Comparison of ENCODE assay signal across 9 mouse cellular contexts in genomic region chr11:5954965-5955504, GRCm38 (mm10). TPM values are rescaled to one million over a fixed set of nuclear protein-coding genes. Genes with fewer than 3 reads are reported as not detected.
A peak's percentile ranks its signal among the peaks of the same experiment; 100 is the strongest.
DNase-seq lines count a peak whose midpoint lies in the region; ATAC-seq and TF ChIP-seq lines count a peak whose summit lies in the region.
"Had no signal": no experiment of that assay in that cellular context is flagged by ENCODE, and none has a peak within 500 bp of the region (broad histone marks: within the 10 kb centered on the region; RNA-seq: fewer than 3 reads in every experiment).

No protein-coding gene starts in this region.

- peak overlapping the region; percentile 97 for H3K27ac ChIP-seq in heart, adult 2 months
- H3K27ac ChIP-seq in MEL (ENCODE audit: control insufficient read depth, low read depth, low read length): peak overlapping the region; percentile 79
- peak overlapping the region; percentile 92 for H3K27ac ChIP-seq in lung, embryonic 14.5 days (ENCODE audit: low read depth)
- H3K27ac ChIP-seq in neural tube, embryonic 13.5 days (replicated peaks): peak overlapping the region; percentile 91

- TF ChIP-seq POLR2A in heart, adult 2 months (IDR thresholded peaks at IDR 0.05; ENCODE audit: insufficient read depth, low read depth, low read length): no peak
- no peak; a peak in 1 of 4 replicates for TF ChIP-seq POLR2A in MEL (IDR thresholded peaks at IDR 0.05; ENCODE audit: control insufficient read depth in 1 of 2, insufficient read depth in 1 of 2, low read depth in 1 of 2, low read length in 2 of 2, poor library complexity in 1 of 2)

- peak; percentile 65 for ATAC-seq in inflammation-experienced regulatory T-cells, adult 6 months
- ATAC-seq in lung, embryonic 14.5 days (ENCODE audit: insufficient read depth): peak; percentile 69
- peak; percentile 83 for ATAC-seq in neural tube, embryonic 13.5 days (ENCODE audit: low read depth)

- no peaks in the 10 kb centered on the region for H3K27me3 ChIP-seq in heart, adult 2 months (ENCODE audit: control insufficient read depth, insufficient read depth, low read length)
- H3K27me3 ChIP-seq in MEL (ENCODE audit: control insufficient read depth in 1 of 2, insufficient read depth in 2 of 2, low read length in 2 of 2): no peaks in the 10 kb centered on the region
- H3K27me3 ChIP-seq in lung, embryonic 14.5 days (ENCODE audit: insufficient read depth, low read length): no peaks in the 10 kb centered on the region
- no peaks in the 10 kb centered on the region for H3K27me3 ChIP-seq in neural tube, embryonic 13.5 days

- H3K4me1 ChIP-seq in heart, adult 2 months (ENCODE audit: control insufficient read depth, insufficient read depth, low read length): peaks cover 11% of the 10 kb centered on the region
- peaks cover 4 to 19% of the 10 kb centered on the region in 2 experiments for H3K4me1 ChIP-seq in MEL (ENCODE audit: control insufficient read depth in 1 of 2, insufficient read depth in 2 of 2, low read length in 2 of 2)
- H3K4me1 ChIP-seq in lung, embryonic 14.5 days (ENCODE audit: insufficient read depth): peaks cover 8% of the 10 kb centered on the region
- H3K4me1 ChIP-seq in neural tube, embryonic 13.5 days (replicated peaks): peaks cover 26% of the 10 kb centered on the region

- TF ChIP-seq RAD21 in MEL (IDR thresholded peaks at IDR 0.05; ENCODE audit: low read depth, low read length): no peak

- no peaks in the 10 kb centered on the region for H3K9me3 ChIP-seq in MEL (replicated peaks; ENCODE audit: insufficient read depth, low read length)
- no peaks in the 10 kb centered on the region for H3K9me3 ChIP-seq in lung, embryonic 14.5 days (ENCODE audit: low read depth, low read length)
- no peaks in the 10 kb centered on the region for H3K9me3 ChIP-seq in neural tube, embryonic 13.5 days

- H3K4me3 ChIP-seq in heart, adult 2 months: peak overlapping the region; percentile 83
- peak overlapping the region; percentile 79 to 81 for H3K4me3 ChIP-seq in MEL (ENCODE audit: control insufficient read depth in 1 of 2, insufficient read depth in 1 of 2, low read depth in 2 of 2, low read length in 2 of 2)
- peak overlapping the region; percentile 96 for H3K4me3 ChIP-seq in lung, embryonic 14.5 days (ENCODE audit: low read depth, low read length)
- peak overlapping the region; percentile 97 for H3K4me3 ChIP-seq in neural tube, embryonic 13.5 days

- H3K36me3 ChIP-seq in heart, adult 2 months (ENCODE audit: control insufficient read depth, insufficient read depth, low read length): peaks cover 5% of the 10 kb centered on the region; the same call in 1 of the 2 replicates
- peaks cover 2 to 12% of the 10 kb centered on the region in 2 experiments; a peak in 2 of 4 replicates for H3K36me3 ChIP-seq in MEL (ENCODE audit: control insufficient read depth in 1 of 2, insufficient read depth in 2 of 2, low read length in 2 of 2)
- peaks cover 7% of the 10 kb centered on the region; the same call in 1 of the 2 replicates for H3K36me3 ChIP-seq in lung, embryonic 14.5 days (ENCODE audit: insufficient read depth)
- peaks cover 10% of the 10 kb centered on the region for H3K36me3 ChIP-seq in neural tube, embryonic 13.5 days

- H3K9ac ChIP-seq in heart, adult 2 months (ENCODE audit: low read depth, low read length): peak overlapping the region; percentile 87
- peak overlapping the region; percentile 88 for H3K9ac ChIP-seq in MEL (ENCODE audit: control insufficient read depth, low read depth, low read length, poor library complexity, severe bottlenecking)
- H3K9ac ChIP-seq in lung, embryonic 14.5 days: peak overlapping the region; percentile 91
- H3K9ac ChIP-seq in neural tube, embryonic 13.5 days: peak overlapping the region; percentile 93

- WGBS in heart, adult 2 months: 2% methylated on average over 7 of the region's 7 CpGs
- WGBS in lung, embryonic 14.5 days: 3% methylated on average over 7 of the region's 7 CpGs
- WGBS in neural tube, embryonic 13.5 days: 7% methylated on average over 7 of the region's 7 CpGs

- TF ChIP-seq CTCF in heart, adult 2 months (IDR thresholded peaks at IDR 0.05): peak; percentile 74
- TF ChIP-seq CTCF in MEL (IDR thresholded peaks at IDR 0.05 in 2 of 3, conservative IDR thresholded peaks at IDR 0.05 in 1 of 3; ENCODE audit: control insufficient read depth in 1 of 3, insufficient read depth in 1 of 3, low read depth in 2 of 3, low read length in 3 of 3, poor library complexity in 1 of 3, severe bottlenecking in 1 of 3): peak in 2 of 3 experiments; percentile 21 to 38; a peak in 5 of 6 replicates
- peak; percentile 57 for TF ChIP-seq CTCF in lung, embryonic 14.5 days (IDR thresholded peaks at IDR 0.05; ENCODE audit: low read depth)

- peaks cover 8% of the 10 kb centered on the region for H3K79me2 ChIP-seq in heart, adult 2 months (replicated peaks; ENCODE audit: control insufficient read depth, insufficient read depth, low read length)
- peaks cover 27% of the 10 kb centered on the region for H3K79me2 ChIP-seq in MEL (ENCODE audit: control insufficient read depth, insufficient read depth, low read length, poor library complexity)

- DNase-seq in heart, adult 2 months: no peak
- DNase-seq in heart, adult 9 months (ENCODE audit: low spot score in 2 of 2): no peak
- peak; percentile 82 for DNase-seq in MEL (ENCODE audit: low read depth, low spot score)
- DNase-seq in fibroblast of lung, adult 2 months (ENCODE audit: low read depth): peak; percentile 34
- DNase-seq in lung, embryonic 14.5 days: peak; percentile 72
- no peak for DNase-seq in frontal cortex, postnatal 25 days (ENCODE audit: low spot score in 2 of 2)

- H3K4me2 ChIP-seq in lung, embryonic 14.5 days: peak overlapping the region; percentile 87
- H3K4me2 ChIP-seq in neural tube, embryonic 13.5 days: peak overlapping the region; percentile 94

- intact Hi-C loops in heart, adult 2 months (cut with DNase I): loop anchor here (2.0 kb wide), 1 partner anchor 68 kb away; no protein-coding TSS in a partner anchor

- TF ChIP-seq EP300 in heart, adult 2 months (IDR thresholded peaks at IDR 0.05; ENCODE audit: insufficient read depth, low read depth, low read length): no peak
- TF ChIP-seq EP300 in MEL (IDR thresholded peaks at IDR 0.05; ENCODE audit: low read depth in 1 of 2, low read length in 2 of 2): 0 out of 4 replicates have a peak, but pooled peaks of 1 of the 2 experiments have one; percentile 8

TF ChIP-seq in MEL, 35 proteins besides CTCF, POLR2A, EP300 and RAD21:
- TF ChIP-seq ZKSCAN1 (IDR thresholded peaks at IDR 0.05; ENCODE audit: low read depth, low read length) (no peak), USF2 (IDR thresholded peaks at IDR 0.05; ENCODE audit: borderline replicate concordance in 1 of 2, insufficient read depth in 1 of 2, low read depth in 1 of 2, low read length in 2 of 2) (no peak), GATA1 (IDR thresholded peaks at IDR 0.05; ENCODE audit: low read depth, low read length) (peak; percentile 77), ELF1 (IDR thresholded peaks at IDR 0.05; ENCODE audit: low read depth, low read length) (peak; percentile 87), HCFC1 (IDR thresholded peaks at IDR 0.05; ENCODE audit: low read depth, low read length) (peak; percentile 73), TBP (IDR thresholded peaks at IDR 0.05; ENCODE audit: low read depth, low read length) (peak; percentile 59; the same call in 1 of the 2 replicates), TCF12 (IDR thresholded peaks at IDR 0.05; ENCODE audit: low read depth, low read length) (peak; percentile 57; the same call in 1 of the 2 replicates)
TF ChIP-seq in MEL: peak in this region for 5.

RNA-seq across cellular contexts. Expression of gene Ykt6, which starts 0.5 kb away (rescaled TPM):
- 10 to 100 TPM; 53.4 to 62.2 TPM for total RNA-seq in heart, adult 2 months (2021)
- polyA plus RNA-seq in heart, adult 2 months (2012; rRNA removed): 46.3 and 71.2 TPM in 2 replicates
- 83.9 and 89.5 TPM in 2 replicates for total RNA-seq in MEL (2012; rRNA removed)
- 10 to 100 TPM; 76.5 to 98.1 TPM for polyA plus RNA-seq in MEL (2012; ENCODE audit: insufficient read depth in 1 of 2, insufficient read length in 2 of 2, low read depth in 1 of 2, low replicate concordance in 2 of 2, missing spikeins in 1 of 2)
- 10 to 100 TPM; 26.3 to 31.4 (median 27.1) TPM for polyA plus RNA-seq in inflammation-experienced regulatory T-cells, adult 6 months (2017; shearing (Covaris generic))
- polyA plus RNA-seq in lung, embryonic 14.5 days (2014; fragmentation: Nextera tagmentation; extraction: Ambion mirVana): 25.0 and 26.1 TPM in 2 replicates
- polyA plus RNA-seq in neural tube, embryonic 13.5 days (2015; fragmentation: Nextera tagmentation; extraction: Ambion mirVana): 68.9 and 71.2 TPM in 2 replicates

RNA-seq across cellular contexts. Expression of gene Gck, which starts 5.2 kb away (rescaled TPM):
- 10 to 100 TPM; 10.4 to 13.9 TPM for total RNA-seq in heart, adult 2 months (2021)
- 10.5 and 15.4 TPM in 2 replicates for polyA plus RNA-seq in heart, adult 2 months (2012; rRNA removed)
- total RNA-seq in MEL (2012; rRNA removed): not detected in 2 replicates
- not detected for polyA plus RNA-seq in MEL (2012; ENCODE audit: insufficient read depth in 1 of 2, insufficient read length in 2 of 2, low read depth in 1 of 2, low replicate concordance in 2 of 2, missing spikeins in 1 of 2)
- not detected for polyA plus RNA-seq in inflammation-experienced regulatory T-cells, adult 6 months (2017; shearing (Covaris generic))
- polyA plus RNA-seq in lung, embryonic 14.5 days (2014; fragmentation: Nextera tagmentation; extraction: Ambion mirVana): 0.84 and 1.9 TPM in 2 replicates
- polyA plus RNA-seq in neural tube, embryonic 13.5 days (2015; fragmentation: Nextera tagmentation; extraction: Ambion mirVana): 3.0 and 3.3 TPM in 2 replicates

RNA-seq across cellular contexts. Expression of gene Myl7, which starts 56.5 kb away (rescaled TPM):
- total RNA-seq in heart, adult 2 months (2021): 100 to 1,000 TPM; 463 to 551 TPM
- polyA plus RNA-seq in heart, adult 2 months (2012; rRNA removed): 1,125 and 1,658 TPM in 2 replicates
- not detected in 2 replicates for total RNA-seq in MEL (2012; rRNA removed)
- not detected for polyA plus RNA-seq in MEL (2012; ENCODE audit: insufficient read depth in 1 of 2, insufficient read length in 2 of 2, low read depth in 1 of 2, low replicate concordance in 2 of 2, missing spikeins in 1 of 2)
- not detected for polyA plus RNA-seq in inflammation-experienced regulatory T-cells, adult 6 months (2017; shearing (Covaris generic))
- polyA plus RNA-seq in lung, embryonic 14.5 days (2014; fragmentation: Nextera tagmentation; extraction: Ambion mirVana): 21.4 and 344 TPM in 2 replicates
- 1.7 and 3.5 TPM in 2 replicates for polyA plus RNA-seq in neural tube, embryonic 13.5 days (2015; fragmentation: Nextera tagmentation; extraction: Ambion mirVana)
- total RNA-seq: adrenal gland, postnatal 36 days had no signal

Comparison
In these comparisons a context has a peak if more than half of its experiments do, and no peak if none do; other contexts are left out.
1. DNase-seq: peak in MEL (single experiment), fibroblast of lung, adult 2 months (single experiment) and lung, embryonic 14.5 days (single experiment); none in heart, adult 2 months (0 of 2), heart, adult 9 months (0 of 2) and frontal cortex, postnatal 25 days (0 of 2).
2. Peak in every context shown above with its lines, with median percentiles within 50 percentile points of each other: H3K27ac ChIP-seq, H3K4me3 ChIP-seq, H3K9ac ChIP-seq, CTCF ChIP-seq and ATAC-seq.